In genomic region chr16:32129449-32130189, GRCm38 (mm10) we compare ENCODE assay signal across 9 mouse cellular contexts. TPM values are rescaled to one million over a fixed set of nuclear protein-coding genes. Genes with fewer than 3 reads are reported as not detected.
DNase-seq lines count a peak whose midpoint lies in the region; ATAC-seq and TF ChIP-seq lines count a peak whose summit lies in the region.
"Had no signal": no experiment of that assay in that cellular context is flagged by ENCODE, and none has a peak within 500 bp of the region (broad histone marks: within the 10 kb centered on the region; RNA-seq: fewer than 3 reads in every experiment).

No protein-coding gene starts in this region.

- no peak overlapping the region for H3K27ac ChIP-seq in layer of hippocampus, adult 2 months
- peak overlapping the region; percentile 46 for H3K27ac ChIP-seq in liver, embryonic 16.5 days (ENCODE audit: low read length)
- H3K27ac ChIP-seq: hindbrain, embryonic 14.5 days had no signal

- H3K4me2 ChIP-seq in liver, embryonic 16.5 days (ENCODE audit: low read depth, low read length), result peak overlapping the region; percentile 61
- H3K4me2 ChIP-seq: hindbrain, embryonic 14.5 days had no signal

- DNase-seq in layer of hippocampus, adult 2 months (ENCODE audit: low spot score in 2 of 2), result no peak
- DNase-seq in layer of hippocampus, postnatal 25 days (ENCODE audit: extremely low spot score in 1 of 2, low spot score in 1 of 2), result no peak
- DNase-seq in Muller cell, postnatal 12 days (ENCODE audit: inconsistent ontology term), result no peak
- no peak for DNase-seq in gastrocnemius, postnatal 10 days

- H3K4me1 ChIP-seq in E14TG2a.4 (replicated peaks; ENCODE audit: low read depth, low read length), result peaks cover 77% of the 10 kb centered on the region
- peaks cover 2% of the 10 kb centered on the region; the same call in 1 of the 2 replicates for H3K4me1 ChIP-seq in liver, embryonic 16.5 days (ENCODE audit: control insufficient read depth, low read depth, low read length)

- 0 out of 2 replicates have a peak, but pooled peaks cover 3% of the 10 kb centered on the region for H3K9me3 ChIP-seq in E14TG2a.4 (ENCODE audit: low read length)
- no peaks in the 10 kb centered on the region for H3K9me3 ChIP-seq in liver, embryonic 16.5 days (replicated peaks; ENCODE audit: control insufficient read depth, low read length)

- TF ChIP-seq CTCF in layer of hippocampus, adult 2 months (conservative IDR thresholded peaks at IDR 0.05), result no peak
- TF ChIP-seq CTCF in E14TG2a.4 (conservative IDR thresholded peaks at IDR 0.05; ENCODE audit: low read length), result no peak

- peaks cover 21% of the 10 kb centered on the region for H3K36me3 ChIP-seq in E14TG2a.4 (ENCODE audit: insufficient read depth, low read length)
- no peaks in the 10 kb centered on the region for H3K36me3 ChIP-seq in liver, embryonic 16.5 days (ENCODE audit: control insufficient read depth, insufficient read depth)

- ATAC-seq in common myeloid progenitor, adult 5-6 weeks (replicated peaks; ENCODE audit: low read depth, poor library complexity, severe bottlenecking), result 0 out of 2 replicates have a peak, but pooled peaks have one; percentile 5
- no peak for ATAC-seq in liver, embryonic 16.5 days (ENCODE audit: low read depth)
- ATAC-seq in monocyte, adult 5-6 weeks (replicated peaks; ENCODE audit: insufficient number of reproducible peaks, low FRiP score, low TSS enrichment, poor library complexity, severe bottlenecking), result no peak

- peak overlapping the region; percentile 43 for H3K9ac ChIP-seq in liver, embryonic 16.5 days (ENCODE audit: low read depth, low read length)
- H3K9ac ChIP-seq: hindbrain, embryonic 14.5 days had no signal

- no peaks in the 10 kb centered on the region for H3K27me3 ChIP-seq in E14TG2a.4 (ENCODE audit: insufficient read depth, low read length)
- H3K27me3 ChIP-seq in liver, embryonic 16.5 days (ENCODE audit: control insufficient read depth, insufficient read depth, low read depth, low read length), result no peaks in the 10 kb centered on the region

- peak overlapping the region; percentile 22; the same call in 1 of the 2 replicates for H3K4me3 ChIP-seq in layer of hippocampus, adult 2 months
- peak overlapping the region; percentile 77 for H3K4me3 ChIP-seq in E14TG2a.4 (replicated peaks; ENCODE audit: low read length)
- peak overlapping the region; percentile 52 for H3K4me3 ChIP-seq in liver, embryonic 16.5 days (ENCODE audit: low read depth, low read length)

- 30% methylated on average over 20 of the region's 20 CpGs for WGBS in liver, embryonic 16.5 days (ENCODE audit: insufficient replicate concordance)

RNA-seq across cellular contexts. Expression of gene Cep19, which starts 30.0 kb away (rescaled TPM):
- 10 to 100 TPM; 62.8 to 65.5 TPM for total RNA-seq in layer of hippocampus, adult 2 months (2021)
- total RNA-seq in layer of hippocampus, postnatal 25 days (2021), result 10 to 100 TPM; 62.9 to 65.4 TPM
- total RNA-seq in common myeloid progenitor, adult 5-6 weeks (2017), result 22.2 and 28.6 TPM in 2 replicates
- polyA plus RNA-seq in liver, embryonic 16.5 days (2015; fragmentation: Nextera tagmentation; extraction: Ambion mirVana), result 5.6 and 5.8 TPM in 2 replicates
- total RNA-seq in monocyte, adult 5-6 weeks (2017), result 11.1 to 15.4 TPM (median 12.7 TPM) in 3 replicates
- total RNA-seq in gastrocnemius, postnatal 10 days (2021), result 1 to 10 TPM; 6.3 to 7.3 TPM

RNA-seq across cellular contexts. Expression of gene Pigx, which starts 30.1 kb away (rescaled TPM):
- 10 to 100 TPM; 24.2 to 27.3 TPM for total RNA-seq in layer of hippocampus, adult 2 months (2021)
- 10 to 100 TPM; 21.9 to 29.5 TPM for total RNA-seq in layer of hippocampus, postnatal 25 days (2021)
- total RNA-seq in common myeloid progenitor, adult 5-6 weeks (2017), result 52.3 and 61.7 TPM in 2 replicates
- 33.7 and 36.0 TPM in 2 replicates for polyA plus RNA-seq in liver, embryonic 16.5 days (2015; fragmentation: Nextera tagmentation; extraction: Ambion mirVana)
- 47.5 to 86.8 TPM (median 70.6 TPM) in 3 replicates for total RNA-seq in monocyte, adult 5-6 weeks (2017)
- 10 to 100 TPM; 15.9 to 16.1 TPM for total RNA-seq in gastrocnemius, postnatal 10 days (2021)

RNA-seq across cellular contexts. Expression of gene Nrros, which starts 35.8 kb away (rescaled TPM):
- total RNA-seq in layer of hippocampus, adult 2 months (2021), result 10 to 100 TPM; 11.2 to 11.6 TPM
- 10 to 100 TPM in 1 of 2 experiments, 1 to 10 TPM in 1; 8.9 to 10.6 TPM for total RNA-seq in layer of hippocampus, postnatal 25 days (2021)
- total RNA-seq in common myeloid progenitor, adult 5-6 weeks (2017), result 84.7 and 98.7 TPM in 2 replicates
- 22.8 and 23.3 TPM in 2 replicates for polyA plus RNA-seq in liver, embryonic 16.5 days (2015; fragmentation: Nextera tagmentation; extraction: Ambion mirVana)
- total RNA-seq in monocyte, adult 5-6 weeks (2017), result 151 to 182 TPM (median 158 TPM) in 3 replicates
- total RNA-seq in gastrocnemius, postnatal 10 days (2021), result 1 to 10 TPM; 7.4 to 9.0 TPM

RNA-seq across cellular contexts. Expression of gene Bex6, which starts 50.0 kb away (rescaled TPM):
- total RNA-seq in layer of hippocampus, adult 2 months (2021), result not detected
- total RNA-seq in layer of hippocampus, postnatal 25 days (2021), result not detected
- 95.7 and 103 TPM in 2 replicates for total RNA-seq in common myeloid progenitor, adult 5-6 weeks (2017)
- polyA plus RNA-seq in liver, embryonic 16.5 days (2015; fragmentation: Nextera tagmentation; extraction: Ambion mirVana), result 0.90 and 1.1 TPM in 2 replicates
- 0.87 to 1.3 TPM in 2 of 3 replicates, not detected in the other for total RNA-seq in monocyte, adult 5-6 weeks (2017)
- under 1 TPM in 1 of 2 experiments, not detected in 1; 0.47 TPM for total RNA-seq in gastrocnemius, postnatal 10 days (2021)
- polyA plus RNA-seq: hindbrain, embryonic 14.5 days had no signal

RNA-seq across cellular contexts. Expression of gene Pak2, which starts 50.5 kb away (rescaled TPM):
- 10 to 100 TPM; 29.2 to 29.7 TPM for total RNA-seq in layer of hippocampus, adult 2 months (2021)
- 10 to 100 TPM; 29.9 to 30.6 TPM for total RNA-seq in layer of hippocampus, postnatal 25 days (2021)
- 52.7 and 64.7 TPM in 2 replicates for total RNA-seq in common myeloid progenitor, adult 5-6 weeks (2017)
- 9.7 and 10.6 TPM in 2 replicates for polyA plus RNA-seq in liver, embryonic 16.5 days (2015; fragmentation: Nextera tagmentation; extraction: Ambion mirVana)
- 73.5 to 104 TPM (median 79.7 TPM) in 3 replicates for total RNA-seq in monocyte, adult 5-6 weeks (2017)
- 10 to 100 TPM; 22.7 to 26.7 TPM for total RNA-seq in gastrocnemius, postnatal 10 days (2021)

Comparison
In these comparisons a context has a peak if more than half of its experiments do, and no peak if none do; other contexts are left out.
1. H3K4me3 ChIP-seq: peak in every context shown above with its lines; median percentile 77 in E14TG2a.4; 52 in liver, embryonic 16.5 days; 22 in layer of hippocampus, adult 2 months.